Mouse (Mus musculus) ES-E14 (cell line): ENCODE measurements around the gene Bola3.
"Not testable (repeated sequence)": the region's sequence is repeated elsewhere in the genome, so short reads cannot be mapped to it uniquely, and the experiment has no call there.

Source experiments
- MAFK ChIP-seq: IDR thresholded peaks from 2 replicates; pipeline ENCODE4 v1.6.1; 2014; ENCODE audit warnings: mild to moderate bottlenecking, low read depth, low read length, inconsistent platforms; ENCODE audit not compliant: insufficient read depth
- ZC3H11A ChIP-seq: IDR thresholded peaks from 2 replicates; pipeline ENCODE4 v1.6.1; 2012; ENCODE audit warnings: low read depth, mild to moderate bottlenecking, inconsistent platforms, low read length, borderline replicate concordance
- ZNF384 ChIP-seq: IDR thresholded peaks from 2 replicates; pipeline ENCODE4 v1.6.1; 2012; ENCODE audit warnings: low read depth, low read length, inconsistent platforms

DNA sequence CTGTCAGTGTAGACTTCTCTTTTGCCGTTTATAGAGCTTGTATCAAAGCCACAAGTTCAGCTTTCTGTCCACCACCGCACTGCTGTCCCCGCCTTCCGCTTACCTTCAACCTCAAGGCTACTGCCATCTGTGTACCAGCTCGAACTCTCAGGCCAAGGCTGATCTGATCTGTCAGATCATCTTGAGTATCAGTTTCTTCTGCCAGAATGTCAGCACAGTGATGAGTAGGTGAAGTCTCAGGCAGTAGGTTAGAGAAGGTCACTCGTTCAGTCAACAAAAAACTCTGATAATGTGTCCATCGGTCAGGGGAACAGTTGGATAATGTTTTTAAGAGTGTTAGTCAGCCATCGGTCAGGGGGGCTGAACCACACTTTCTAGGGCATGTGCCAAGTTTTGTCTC is 3.7 kb upstream of the Bola3 start:
- TF ChIP-seq ZNF384, ZC3H11A, MAFK: not testable (repeated sequence)
